Mouse (Mus musculus) stomach, embryonic 16.5 days (tissue): ENCODE results near the gene Per2. TPM values are rescaled to one million over a fixed set of nuclear protein-coding genes. Genes with fewer than 3 reads are reported as not detected.

Experiments used
- ATAC-seq: fragments of 200-750 bp; cut with Nextera tagmentation; 2 replicates; pipeline ENCODE4 v1.8.0; 2017; ENCODE audit warnings: moderate number of reproducible peaks, moderate TSS enrichment; ENCODE audit not compliant: insufficient read depth, low FRiP score
- H3K27ac ChIP-seq: fragments of 300-500 bp; sonication (generic); 2 replicates; pipeline ENCODE4 v1.5.1; 2014; ENCODE audit warnings: low read length
- H3K27me3 ChIP-seq: fragments of 300-500 bp; sonication (generic); 2 replicates; pipeline ENCODE4 v1.6.1; 2014; ENCODE audit warnings: low read length, control low read depth, mixed read lengths; ENCODE audit not compliant: control insufficient read depth, insufficient read depth
- H3K36me3 ChIP-seq: fragments of 300-500 bp; sonication (generic); 2 replicates; pipeline ENCODE4 v1.6.1; 2014; ENCODE audit warnings: low read length; ENCODE audit not compliant: control insufficient read depth, insufficient read depth
- H3K4me1 ChIP-seq: fragments of 300-500 bp; sonication (generic); 2 replicates; pipeline ENCODE4 v1.6.1; 2014; ENCODE audit warnings: low read length, control low read depth, mixed read lengths; ENCODE audit not compliant: control insufficient read depth, insufficient read depth
- H3K4me2 ChIP-seq: fragments of 300-500 bp; sonication (generic); 2 replicates; pipeline ENCODE4 v1.6.1; 2014; ENCODE audit warnings: low read depth, low read length, mixed read lengths
- H3K4me3 ChIP-seq: fragments of 300-500 bp; sonication (generic); replicated peaks from 2 replicates; pipeline ENCODE4 v1.5.1; 2014; ENCODE audit warnings: mild to moderate bottlenecking, low read length
- H3K9ac ChIP-seq: fragments of 300-500 bp; sonication (generic); 2 replicates; pipeline ENCODE4 v1.6.1; 2014; ENCODE audit warnings: low read length
- H3K9me3 ChIP-seq: fragments of 300-500 bp; sonication (generic); replicated peaks from 2 replicates; pipeline ENCODE4 v1.6.1; 2016; ENCODE audit warnings: low read length, control low read depth; ENCODE audit not compliant: control insufficient read depth
- WGBS: fragments of 180-500 bp; shearing (Covaris S2); extraction: QIAGEN DNeasy Blood & Tissue Kit; methylation state at CpG from one replicate; pipeline ENCODE4 v1.1.7; 2014; 5-methylcytosine and 5-hydroxymethylcytosine counted together
- polyA plus RNA-seq: library from polyadenylated mRNA; unstranded; fragments of >200 nt; fragmentation: Nextera tagmentation; extraction: Ambion mirVana; gene quantifications from 2 replicates; pipeline ENCODE4 v1.2.1, GENCODE M21; 2015

The Per2 gene
- polyA plus RNA-seq, 1 experiment from 2014 or later, result 7.7 TPM

DNA sequence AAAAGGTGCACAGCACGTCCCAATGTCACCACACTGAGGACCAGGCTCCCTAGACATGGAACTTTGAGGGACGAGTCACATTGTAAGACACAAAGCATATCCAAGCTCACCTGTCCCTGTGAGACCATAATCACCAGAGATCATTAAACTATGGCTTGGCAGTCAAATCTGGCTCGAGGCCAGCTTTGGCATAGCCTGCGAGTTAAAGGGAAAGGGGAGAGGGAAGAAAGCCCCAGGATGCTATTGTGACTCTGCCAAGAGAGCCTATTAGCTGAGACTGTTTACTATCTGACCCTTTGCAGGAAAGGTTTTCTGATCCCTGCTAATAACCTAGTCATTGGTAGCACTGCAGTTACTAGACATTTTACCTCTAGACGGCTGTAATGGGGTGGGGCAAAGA is 5.3 kb upstream of the Per2 start:
- H3K4me1 ChIP-seq, result peaks cover 16% of the 10 kb centered on the region; the same call in 1 of the 2 replicates
- no peak overlapping the region for H3K4me3 ChIP-seq
- H3K4me2 ChIP-seq, result no peak overlapping the region
- no peak for ATAC-seq
- H3K27ac ChIP-seq, result no peak overlapping the region; the same call in 1 of the 2 replicates
- no peaks in the 10 kb centered on the region for H3K9me3 ChIP-seq
- no peaks in the 10 kb centered on the region for H3K36me3 ChIP-seq
- no peaks in the 10 kb centered on the region for H3K27me3 ChIP-seq
- 50% methylated on average over 5 of the region's 5 CpGs for WGBS
- no peak overlapping the region for H3K9ac ChIP-seq

DNA sequence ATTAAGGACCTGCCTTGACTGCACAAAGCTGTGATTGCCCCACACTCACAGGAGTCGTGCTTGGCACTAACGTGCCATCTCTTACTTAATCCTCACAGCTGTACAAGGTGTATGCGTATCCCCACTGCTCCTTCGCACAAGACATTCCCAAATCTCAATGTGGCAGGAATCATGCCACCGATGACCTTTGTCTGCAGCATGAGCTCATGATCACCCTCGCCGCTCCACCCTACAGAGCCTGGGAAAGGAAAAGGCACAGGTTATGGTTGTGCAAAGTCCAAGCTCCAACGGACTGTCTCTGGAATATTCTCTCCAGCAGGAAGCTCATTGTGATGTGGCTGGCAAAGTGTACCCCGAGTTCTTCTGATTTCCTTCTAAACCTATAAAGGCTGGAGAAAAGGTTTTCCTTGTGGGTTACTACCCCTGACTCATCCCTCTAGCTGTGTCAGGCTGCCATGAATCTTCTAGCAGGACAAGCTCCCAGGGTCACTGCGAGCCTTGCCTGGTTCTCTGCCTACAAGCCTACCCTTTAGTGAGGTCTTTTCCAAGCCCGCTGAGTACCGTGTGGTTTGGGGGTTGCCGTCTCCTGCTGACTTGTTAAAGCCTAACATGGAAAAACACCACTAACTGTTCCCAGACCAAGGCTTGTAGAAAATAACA is 4.3 kb upstream of the Per2 start:
- no peaks in the 10 kb centered on the region for H3K36me3 ChIP-seq
- no peak overlapping the region for H3K27ac ChIP-seq
- no peaks in the 10 kb centered on the region for H3K9me3 ChIP-seq
- H3K27me3 ChIP-seq, result no peaks in the 10 kb centered on the region
- ATAC-seq, result no peak
- H3K4me3 ChIP-seq, result no peak overlapping the region
- peaks cover 19% of the 10 kb centered on the region for H3K4me1 ChIP-seq
- 87% methylated on average over 13 of the region's 13 CpGs for WGBS
- H3K4me2 ChIP-seq, result no peak overlapping the region
- no peak overlapping the region for H3K9ac ChIP-seq

GRCm38 (mm10) chr1:91460564-91460963 is 1.4 kb upstream of the Per2 start:
- Histone ChIP-seq H3K4me2 (no peak overlapping the region), H3K4me3 (no peak overlapping the region), H3K9me3 (no peaks in the 10 kb centered on the region), H3K27me3 (no peaks in the 10 kb centered on the region), H3K36me3 (no peaks in the 10 kb centered on the region), H3K27ac (no peak overlapping the region), H3K9ac (no peak overlapping the region), H3K4me1 (peaks cover 43% of the 10 kb centered on the region)
- 29% methylated on average over 4 of the region's 4 CpGs for WGBS
- ATAC-seq, result no peak

GRCm38 (mm10) chr1:91460069-91460468 is 945 bp upstream of the Per2 start:
- no peaks in the 10 kb centered on the region for H3K9me3 ChIP-seq
- peak overlapping the region; percentile 46 for H3K27ac ChIP-seq
- WGBS, result 32% methylated on average over 7 of the region's 7 CpGs
- ATAC-seq, result no peak
- H3K36me3 ChIP-seq, result no peaks in the 10 kb centered on the region
- peaks cover 45% of the 10 kb centered on the region for H3K4me1 ChIP-seq
- H3K4me2 ChIP-seq, result peak overlapping the region; percentile 78
- H3K27me3 ChIP-seq, result no peaks in the 10 kb centered on the region
- H3K4me3 ChIP-seq, result 0 out of 2 replicates have a peak overlapping the region, but pooled peaks have one; percentile 74
- no peak overlapping the region for H3K9ac ChIP-seq

DNA sequence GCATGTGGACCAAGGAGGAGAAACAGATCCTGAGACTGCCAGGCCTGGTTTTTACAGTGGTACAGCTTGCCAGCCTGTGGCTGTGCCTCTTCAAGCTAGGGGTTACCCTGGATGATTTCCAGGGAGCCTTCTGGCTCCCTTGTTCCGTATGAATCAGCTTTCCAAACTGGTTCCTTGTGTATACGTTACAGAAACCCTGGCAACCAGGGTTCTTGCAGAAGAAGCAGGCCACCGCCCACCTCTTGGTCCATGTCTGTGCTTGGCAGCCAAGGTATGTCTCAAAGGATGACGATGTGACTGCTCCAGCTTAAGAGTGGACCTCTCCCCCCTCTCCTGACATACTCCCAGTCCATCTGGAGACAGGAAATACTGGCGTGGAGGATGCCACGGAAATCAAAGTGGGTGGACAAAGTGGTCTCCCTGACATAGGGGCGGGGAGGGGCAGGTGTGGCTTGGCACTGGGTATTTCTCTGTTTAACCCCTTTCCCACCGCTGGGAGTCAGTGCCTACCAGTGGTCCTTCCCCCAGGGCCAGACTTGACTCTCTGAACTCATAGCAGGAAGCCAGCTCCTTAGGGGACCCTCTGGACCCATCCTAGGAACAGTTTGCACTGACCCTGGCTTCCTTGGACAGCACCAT is 782 bp downstream of the Per2 start:
- Histone ChIP-seq H3K9me3 (no peaks in the 10 kb centered on the region), H3K27me3 (no peaks in the 10 kb centered on the region), H3K9ac (peak overlapping the region; percentile 75), H3K36me3 (no peaks in the 10 kb centered on the region), H3K27ac (peak overlapping the region; percentile 98), H3K4me1 (peaks cover 53% of the 10 kb centered on the region), H3K4me2 (peak overlapping the region; percentile 72), H3K4me3 (peak overlapping the region; percentile 74)
- 7% methylated on average over 8 of the region's 8 CpGs for WGBS
- peak; percentile 28 for ATAC-seq

DNA sequence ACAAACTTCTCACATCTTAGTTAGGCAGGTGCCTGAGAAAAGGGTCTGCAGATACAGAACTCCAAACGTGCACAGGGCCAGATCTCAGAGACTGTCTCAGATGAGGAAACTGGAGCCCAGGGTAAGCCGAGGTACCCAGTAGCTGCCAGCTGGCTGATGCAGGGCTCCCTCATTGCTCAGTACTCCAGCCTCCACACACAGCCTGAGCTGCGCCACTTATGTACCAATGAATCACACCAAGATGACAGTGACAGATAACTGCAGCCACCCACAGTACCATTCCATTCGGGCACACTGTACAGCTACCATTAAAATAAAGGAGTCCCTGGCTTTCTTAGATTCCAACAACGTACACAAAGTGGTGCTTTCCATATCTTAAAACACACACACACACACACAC is 1.4 kb downstream of the Per2 start:
- ATAC-seq, result peak; percentile 6; the same call in 1 of the 2 replicates
- Histone ChIP-seq H3K27me3 (no peaks in the 10 kb centered on the region), H3K4me1 (peaks cover 53% of the 10 kb centered on the region), H3K4me2 (peak overlapping the region; percentile 72), H3K27ac (peak overlapping the region; percentile 98), H3K9me3 (no peaks in the 10 kb centered on the region), H3K36me3 (no peaks in the 10 kb centered on the region), H3K9ac (peak overlapping the region; percentile 67), H3K4me3 (peak overlapping the region; percentile 74)
- WGBS, result 37% methylated on average over 5 of the region's 5 CpGs

GRCm38 (mm10) chr1:91457116-91457515 is 2.0 kb downstream of the Per2 start:
- Histone ChIP-seq H3K4me3 (no peak overlapping the region), H3K36me3 (no peaks in the 10 kb centered on the region), H3K27ac (peak overlapping the region; percentile 98), H3K4me2 (peak overlapping the region; percentile 72), H3K9me3 (no peaks in the 10 kb centered on the region), H3K9ac (peak overlapping the region; percentile 67), H3K27me3 (no peaks in the 10 kb centered on the region), H3K4me1 (peaks cover 53% of the 10 kb centered on the region)
- ATAC-seq, result no peak
- WGBS, result 79% methylated on average over 4 of the region's 4 CpGs

- Histone ChIP-seq H3K4me2 (peak overlapping the region; percentile 72), H3K4me1 (peaks cover 57% of the 10 kb centered on the region), H3K36me3 (no peaks in the 10 kb centered on the region), H3K9ac (peak overlapping the region; percentile 67), H3K27ac (peak overlapping the region; percentile 98), H3K4me3 (peak overlapping the region; percentile 13), H3K9me3 (no peaks in the 10 kb centered on the region), H3K27me3 (no peaks in the 10 kb centered on the region)
- WGBS, result 8% methylated on average over 11 of the region's 11 CpGs
- ATAC-seq, result peak; percentile 51
Observed at GRCm38 (mm10) chr1:91456301-91456801, 2.8 kb downstream of the Per2 start.

- Histone ChIP-seq H3K4me3 (peak overlapping the region; percentile 13), H3K27ac (peak overlapping the region; percentile 98), H3K4me2 (peak overlapping the region; percentile 72), H3K4me1 (peaks cover 57% of the 10 kb centered on the region), H3K27me3 (no peaks in the 10 kb centered on the region), H3K9me3 (no peaks in the 10 kb centered on the region), H3K9ac (peak overlapping the region; percentile 67), H3K36me3 (no peaks in the 10 kb centered on the region)
- ATAC-seq, result no peak
- 18% methylated on average over 7 of the region's 7 CpGs for WGBS
Observed at GRCm38 (mm10) chr1:91455661-91456161, 3.4 kb downstream of the Per2 start.
